Mouse (Mus musculus) heart, postnatal 25 days (tissue): Measurements from ENCODE around the gene Actn1. TPM values are rescaled to one million over a fixed set of nuclear protein-coding genes. Genes with fewer than 3 reads are reported as not detected.

Experiments used
- DNase-seq: peaks from one replicate; pipeline ENCODE4 v3.0.0; 2022; ENCODE audit warnings: low spot score
- intact Hi-C: fragments of 180-260 bp; cut with DNase I; formaldehyde crosslinking; loops from one replicate; pipeline ENCODE4 v1.15.1; 2025
- total RNA-seq, 2 experiments: library from RNA; stranded (reverse); gene quantifications; 2 replicates each; pipeline ENCODE4 v1.2.3; 2021

The Actn1 gene
- total RNA-seq, 2 experiments from 2014 or later: 33.9 to 38.3 TPM

GRCm38 (mm10) chr12:80125316-80125715, 134.9 kb downstream of the Actn1 start:
- intact Hi-C loops: no loop called here
- no peak for DNase-seq

DNA sequence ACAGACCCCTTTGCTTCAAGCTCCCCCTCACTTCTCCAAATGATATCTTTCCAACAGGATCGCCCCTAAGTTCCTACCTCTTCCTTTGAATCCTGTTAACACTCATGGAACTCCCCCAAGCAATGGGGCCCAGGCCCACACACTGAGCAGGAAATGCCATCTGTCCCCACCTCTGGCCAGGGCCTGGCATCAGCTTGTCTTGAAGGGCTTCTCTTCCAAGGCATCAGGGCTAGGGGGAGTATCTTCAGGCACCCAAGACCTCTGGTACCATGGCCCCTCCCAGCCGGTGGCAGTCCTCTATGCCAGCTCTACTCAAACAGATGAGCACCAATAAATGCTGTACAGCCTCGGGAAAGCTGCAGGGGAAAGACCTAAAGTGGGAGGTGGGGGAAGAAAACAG, 135.4 kb downstream of the Actn1 start:
- intact Hi-C loops: no loop called here

GRCm38 (mm10) chr12:80124211-80124610, 136.0 kb downstream of the Actn1 start:
- no peak for DNase-seq
- intact Hi-C loops: no loop called here

More for the DNA sequence above, 135.4 kb downstream of the Actn1 start:
- DNase-seq: no peak

- intact Hi-C loops: no loop called here
- no peak for DNase-seq
Observed at GRCm38 (mm10) chr12:80123227-80123803, 136.9 kb downstream of the Actn1 start.

DNA sequence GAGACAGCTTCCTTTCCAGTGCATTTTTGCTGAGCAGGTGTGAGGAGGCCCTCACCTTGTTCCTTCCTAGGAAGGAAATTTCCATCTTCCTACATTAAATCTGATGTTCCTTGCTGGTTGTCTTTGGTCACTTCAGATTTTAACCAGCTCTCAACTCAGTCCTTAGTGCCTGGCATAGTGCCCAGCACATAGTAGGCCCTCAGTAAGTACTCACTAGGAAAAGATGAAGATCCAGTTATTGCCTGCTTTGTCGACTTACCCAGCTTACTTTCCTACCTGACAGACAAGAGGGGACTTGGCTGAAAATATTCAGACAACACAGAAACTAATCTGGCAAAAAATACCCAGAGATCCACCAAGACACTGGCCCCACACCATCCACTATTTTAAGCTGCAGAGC, 138.7 kb downstream of the Actn1 start:
- no peak for DNase-seq
- intact Hi-C loops: no loop called here

DNA sequence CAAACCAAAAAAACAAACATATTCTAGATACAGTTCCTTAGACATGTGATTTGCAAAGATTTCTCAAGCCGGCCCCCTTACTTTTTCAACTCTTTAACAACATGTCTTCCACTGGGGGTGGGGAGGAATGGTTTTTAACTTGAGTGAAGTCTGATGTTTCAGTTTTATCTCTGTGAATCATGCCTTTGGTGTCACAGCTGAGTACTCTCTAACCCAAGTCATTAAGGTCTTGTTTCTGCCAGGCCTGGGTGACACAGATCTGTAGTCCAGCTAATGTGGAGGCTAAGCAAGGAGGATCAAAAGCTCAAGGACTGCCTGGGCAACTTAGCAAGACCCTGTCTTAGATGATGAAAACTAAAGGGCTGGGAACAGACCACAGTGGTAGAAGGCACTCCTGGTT, 141.6 kb downstream of the Actn1 start:
- intact Hi-C loops: no loop called here
- DNase-seq: no peak

Other genes with a start within 250 kb of the Actn1 start
- 100 to 1,000 TPM in 1 of 2 experiments, 10 to 100 TPM in 1; 96.9 to 110 TPM for gene Zfp36l1, start 147.4 kb downstream of the Actn1 start, total RNA-seq
- 10 to 100 TPM; 33.0 to 35.4 TPM for gene Dcaf5, start 176.2 kb upstream of the Actn1 start, total RNA-seq
- 10 to 100 TPM; 14.3 to 14.4 TPM for gene Exd2, start 202.7 kb upstream of the Actn1 start, total RNA-seq